Mouse (Mus musculus) heart, embryonic 14.5 days (tissue): ENCODE measurements around the gene Nqo1. TPM values are rescaled to one million over a fixed set of nuclear protein-coding genes. Genes with fewer than 3 reads are reported as not detected.

Experiments
- ATAC-seq: fragments of 200-750 bp; cut with Nextera tagmentation; 2 replicates; pipeline ENCODE4 v1.8.0; 2017; ENCODE audit warnings: low read depth, moderate TSS enrichment; ENCODE audit not compliant: insufficient number of reproducible peaks, insufficient read depth, low FRiP score
- H3K27ac ChIP-seq, 2 experiments: fragments of 200-500 bp in 1 of 2; fragments of 300-500 bp in 1 of 2; sonication (generic) in 1 of 2; replicated peaks in 1 of 2; 2 replicates each; pipeline ENCODE4 v1.5.1; 2012 to 2014; ENCODE audit warnings: low read depth in 2 of 2, low read length in 2 of 2, control low read depth in 1 of 2, mild to moderate bottlenecking in 1 of 2, mixed read lengths in 1 of 2; ENCODE audit not compliant: control insufficient read depth in 1 of 2, insufficient read depth in 1 of 2
- H3K27me3 ChIP-seq: fragments of 300-500 bp; sonication (generic); 2 replicates; pipeline ENCODE4 v1.6.1; 2014; ENCODE audit warnings: mild to moderate bottlenecking, low read length, control low read depth; ENCODE audit not compliant: control insufficient read depth, insufficient read depth
- H3K36me3 ChIP-seq: fragments of 300-500 bp; sonication (generic); 2 replicates; pipeline ENCODE4 v1.6.1; 2014; ENCODE audit warnings: mild to moderate bottlenecking, control low read depth, low read length, mixed read lengths; ENCODE audit not compliant: control insufficient read depth, insufficient read depth
- H3K4me1 ChIP-seq, 2 experiments: fragments of 200-500 bp in 1 of 2; fragments of 300-500 bp in 1 of 2; sonication (generic) in 1 of 2; 2 replicates each; pipeline ENCODE4 v1.6.1; 2012 to 2014; ENCODE audit warnings: low read length in 2 of 2, control low read depth in 1 of 2, mixed read lengths in 1 of 2; ENCODE audit not compliant: control insufficient read depth in 2 of 2, insufficient read depth in 2 of 2
- H3K4me2 ChIP-seq: fragments of 300-500 bp; sonication (generic); 2 replicates; pipeline ENCODE4 v1.6.1; 2014; ENCODE audit warnings: mild to moderate bottlenecking, low read length
- H3K4me3 ChIP-seq, 2 experiments: fragments of 200-500 bp in 1 of 2; fragments of 300-500 bp in 1 of 2; sonication (generic) in 1 of 2; 2 replicates each; pipeline ENCODE4 v1.5.1; 2012 to 2014; ENCODE audit warnings: low read length in 2 of 2, mild to moderate bottlenecking in 2 of 2, control low read depth in 1 of 2, low read depth in 1 of 2, moderate library complexity in 1 of 2; ENCODE audit not compliant: control insufficient read depth in 1 of 2, insufficient read depth in 1 of 2
- H3K9ac ChIP-seq: fragments of 300-500 bp; sonication (generic); 2 replicates; pipeline ENCODE4 v1.6.1; 2014; ENCODE audit warnings: mild to moderate bottlenecking, low read length
- H3K9me3 ChIP-seq: fragments of 300-500 bp; sonication (generic); 2 replicates; pipeline ENCODE4 v1.6.1; 2016; ENCODE audit warnings: low read length, control low read depth; ENCODE audit not compliant: control insufficient read depth
- WGBS: fragments of 180-500 bp; shearing (Covaris S2); extraction: QIAGEN DNeasy Blood & Tissue Kit; methylation state at CpG from one replicate; pipeline ENCODE4 v1.1.7; 2014; 5-methylcytosine and 5-hydroxymethylcytosine counted together
- polyA plus RNA-seq: library from polyadenylated mRNA; unstranded; fragments of >200 nt; fragmentation: Nextera tagmentation; extraction: Ambion mirVana; gene quantifications from 2 replicates; pipeline ENCODE4 v1.2.1, GENCODE M21; 2014

The Nqo1 gene
- polyA plus RNA-seq, 1 experiment from 2014 or later: 6.0 TPM

- no peak overlapping the region for H3K4me3 ChIP-seq
- no peaks in the 10 kb centered on the region for H3K27me3 ChIP-seq
- H3K36me3 ChIP-seq: no peaks in the 10 kb centered on the region
- ATAC-seq: no peak
- no peak overlapping the region for H3K4me2 ChIP-seq
- H3K4me1 ChIP-seq: peaks cover 13 to 25% of the 10 kb centered on the region in 2 experiments
- no peak overlapping the region for H3K27ac ChIP-seq
- no peak overlapping the region for H3K9ac ChIP-seq
- H3K9me3 ChIP-seq: no peaks in the 10 kb centered on the region
- 65% methylated on average over 5 of the region's 5 CpGs for WGBS
Measured at GRCm38 (mm10) chr8:107387861-107388260, 15.1 kb downstream of the Nqo1 start.

- Histone ChIP-seq H3K36me3 (no peaks in the 10 kb centered on the region), H3K4me2 (no peak overlapping the region), H3K4me3 (no peak overlapping the region), H3K9ac (no peak overlapping the region), H3K27me3 (no peaks in the 10 kb centered on the region), H3K4me1 (peaks cover 13 to 25% of the 10 kb centered on the region in 2 experiments), H3K9me3 (no peaks in the 10 kb centered on the region), H3K27ac (peak overlapping the region in 1 of 2 experiments; percentile 34; a peak in 1 of 4 replicates)
- 32% methylated on average over 3 of the region's 3 CpGs for WGBS
- ATAC-seq: no peak
Measured at GRCm38 (mm10) chr8:107386642-107387041, 16.4 kb downstream of the Nqo1 start.

DNA sequence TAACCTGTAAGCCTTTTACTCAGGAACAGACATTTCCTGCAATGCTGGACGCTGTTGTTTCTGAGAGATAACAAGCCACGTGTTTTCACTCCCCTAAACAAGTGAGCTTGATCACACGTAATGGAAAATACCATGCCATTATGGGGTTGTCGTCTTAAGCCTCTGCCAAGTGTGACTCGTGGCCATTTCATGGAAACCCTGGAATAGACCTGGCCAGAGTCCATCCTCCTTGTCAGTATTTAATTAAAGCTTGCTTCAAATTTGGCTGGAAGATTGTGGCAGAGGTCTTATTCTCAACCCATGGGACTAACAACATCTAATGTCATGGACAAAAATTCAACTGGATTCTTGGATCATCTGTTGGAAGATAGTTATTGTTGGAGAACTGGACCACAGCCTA is 16.8 kb downstream of the Nqo1 start:
- H3K27ac ChIP-seq: peak overlapping the region; percentile 5 to 64; a peak in 1 of 4 replicates
- H3K9ac ChIP-seq: no peak overlapping the region

DNA sequence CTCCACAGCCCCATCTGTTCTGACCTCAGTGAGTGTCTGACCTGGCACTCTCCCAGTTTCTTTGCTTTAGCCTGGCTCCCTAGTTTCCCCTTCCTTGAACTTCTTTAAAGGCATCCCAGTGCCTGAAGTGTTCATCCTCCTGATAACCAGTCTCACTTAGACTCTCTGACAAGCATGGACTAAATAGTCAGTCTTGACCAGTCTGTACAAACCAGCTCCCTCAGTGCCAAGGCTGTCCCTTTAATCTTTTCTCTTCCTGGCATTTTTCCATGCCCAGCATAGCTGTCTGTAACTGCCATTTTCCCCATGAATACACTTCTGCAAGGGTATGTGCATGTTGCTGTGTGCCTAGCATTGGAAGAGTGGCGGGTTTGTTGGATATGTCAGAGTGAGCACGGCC is 17.9 kb downstream of the Nqo1 start:
- Histone ChIP-seq H3K9ac (no peak overlapping the region), H3K4me2 (no peak overlapping the region), H3K36me3 (peaks cover 8% of the 10 kb centered on the region), H3K4me1 (peaks cover 13 to 25% of the 10 kb centered on the region in 2 experiments), H3K9me3 (no peaks in the 10 kb centered on the region), H3K4me3 (no peak overlapping the region), H3K27me3 (no peaks in the 10 kb centered on the region), H3K27ac (0 out of 4 replicates have a peak overlapping the region, but pooled peaks of 1 of the 2 experiments have one; percentile 64)
- 85% methylated on average over 2 of the region's 2 CpGs for WGBS
- no peak for ATAC-seq

More for the DNA sequence above, 16.8 kb downstream of the Nqo1 start:
- H3K9me3 ChIP-seq: no peaks in the 10 kb centered on the region
- no peaks in the 10 kb centered on the region for H3K27me3 ChIP-seq
- WGBS: 5% methylated on average over 5 of the region's 5 CpGs
- peak; percentile 57; the same call in 1 of the 2 replicates for ATAC-seq
- no peak overlapping the region for H3K4me3 ChIP-seq
- peak overlapping the region; percentile 19; the same call in 1 of the 2 replicates for H3K4me2 ChIP-seq
- no peaks in the 10 kb centered on the region for H3K36me3 ChIP-seq
- H3K4me1 ChIP-seq: peaks cover 13 to 25% of the 10 kb centered on the region in 2 experiments

- H3K27me3 ChIP-seq: no peaks in the 10 kb centered on the region
- H3K4me2 ChIP-seq: no peak overlapping the region
- no peak overlapping the region for H3K27ac ChIP-seq
- no peak overlapping the region for H3K4me3 ChIP-seq
- peaks cover 10 to 22% of the 10 kb centered on the region in 2 experiments for H3K4me1 ChIP-seq
- no peak overlapping the region for H3K9ac ChIP-seq
- H3K36me3 ChIP-seq: peaks cover 11% of the 10 kb centered on the region
- no peak for ATAC-seq
- H3K9me3 ChIP-seq: no peaks in the 10 kb centered on the region
- 49% methylated on average over 5 of the region's 5 CpGs for WGBS
Measured at GRCm38 (mm10) chr8:107384651-107385050, 18.4 kb downstream of the Nqo1 start.

- Histone ChIP-seq H3K4me3 (no peak overlapping the region), H3K27me3 (no peaks in the 10 kb centered on the region), H3K9ac (no peak overlapping the region), H3K27ac (no peak overlapping the region), H3K36me3 (peaks cover 29% of the 10 kb centered on the region), H3K4me2 (no peak overlapping the region), H3K4me1 (peaks cover 10 to 16% of the 10 kb centered on the region in 2 experiments), H3K9me3 (no peaks in the 10 kb centered on the region)
- 0 out of 2 replicates have a peak, but pooled peaks have one; percentile 19 for ATAC-seq
- WGBS: 73% methylated on average over 4 of the region's 4 CpGs
Measured at GRCm38 (mm10) chr8:107382898-107383297, 20.1 kb downstream of the Nqo1 start.

DNA sequence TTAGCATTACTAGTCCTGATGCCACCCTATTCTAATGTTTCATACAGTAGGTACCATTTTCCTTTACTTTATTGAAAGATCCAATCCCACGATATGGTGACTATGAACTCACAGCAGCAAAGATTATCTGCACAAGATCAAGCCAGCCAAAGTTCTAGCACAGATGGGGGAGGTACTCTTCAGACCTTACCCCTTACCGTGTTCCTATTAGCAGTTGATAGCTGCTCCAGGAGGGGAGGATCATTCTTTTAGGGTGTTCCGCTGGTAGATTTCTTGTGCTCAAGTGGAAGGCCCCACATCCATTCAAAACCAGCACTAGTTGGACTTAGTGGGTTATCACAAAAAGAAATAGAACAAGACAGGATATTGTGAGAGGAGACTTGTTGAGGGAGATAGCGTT is 21.3 kb downstream of the Nqo1 start:
- H3K27ac ChIP-seq: no peak overlapping the region
- H3K9me3 ChIP-seq: no peaks in the 10 kb centered on the region
- H3K9ac ChIP-seq: no peak overlapping the region
- H3K27me3 ChIP-seq: no peaks in the 10 kb centered on the region
- 91% methylated on average over 4 of the region's 4 CpGs for WGBS
- H3K4me2 ChIP-seq: no peak overlapping the region
- no peak overlapping the region for H3K4me3 ChIP-seq
- peaks cover 38% of the 10 kb centered on the region for H3K36me3 ChIP-seq
- ATAC-seq: no peak
- peaks cover 10 to 16% of the 10 kb centered on the region in 2 experiments for H3K4me1 ChIP-seq

- Histone ChIP-seq H3K4me1 (peaks cover 8% of the 10 kb centered on the region in 2 experiments), H3K27me3 (no peaks in the 10 kb centered on the region), H3K27ac (no peak overlapping the region), H3K4me3 (no peak overlapping the region), H3K4me2 (no peak overlapping the region), H3K9ac (no peak overlapping the region), H3K36me3 (peaks cover 42% of the 10 kb centered on the region), H3K9me3 (no peaks in the 10 kb centered on the region)
- no peak for ATAC-seq
- WGBS: 94% methylated on average over 8 of the region's 8 CpGs
Measured at GRCm38 (mm10) chr8:107380734-107381133, 22.3 kb downstream of the Nqo1 start.
